Mouse (Mus musculus) limb, embryonic 14.5 days (tissue): Measurements from ENCODE around the gene Mmp15. TPM values are rescaled to one million over a fixed set of nuclear protein-coding genes. Genes with fewer than 3 reads are reported as not detected.
A peak's percentile ranks its signal among the peaks of the same experiment; 100 is the strongest.
"Not testable (repeated sequence)": the region's sequence is repeated elsewhere in the genome, so short reads cannot be mapped to it uniquely, and the experiment has no call there.

ENCODE experiments used
- ATAC-seq: fragments of 200-750 bp; cut with Nextera tagmentation; 2 replicates; pipeline ENCODE4 v1.8.0; 2017; ENCODE audit warnings: low read depth, moderate number of reproducible peaks, moderate TSS enrichment; ENCODE audit not compliant: low FRiP score
- DNase-seq: peaks from one replicate; pipeline ENCODE4 v3.0.0-alpha.2; 2015; ENCODE audit warnings: low spot score
- H3K27ac ChIP-seq: fragments of 300-500 bp; sonication (generic); replicated peaks from 2 replicates; pipeline ENCODE4 v1.5.1; 2014; ENCODE audit warnings: low read depth, mild to moderate bottlenecking, low read length, moderate library complexity, mixed read lengths
- H3K27me3 ChIP-seq: fragments of 300-500 bp; sonication (generic); 2 replicates; pipeline ENCODE4 v1.6.1; 2014; ENCODE audit warnings: low read length, mixed read lengths; ENCODE audit not compliant: control insufficient read depth, insufficient read depth
- H3K36me3 ChIP-seq: fragments of 300-500 bp; sonication (generic); 2 replicates; pipeline ENCODE4 v1.6.1; 2014; ENCODE audit warnings: mild to moderate bottlenecking, low read length, moderate library complexity, mixed read lengths; ENCODE audit not compliant: control insufficient read depth, insufficient read depth
- H3K4me1 ChIP-seq: fragments of 300-500 bp; sonication (generic); 2 replicates; pipeline ENCODE4 v1.6.1; 2014; ENCODE audit warnings: antibody characterized with exemption, low read length, mixed read lengths; ENCODE audit not compliant: control insufficient read depth, insufficient read depth
- H3K4me2 ChIP-seq: fragments of 300-500 bp; sonication (generic); replicated peaks from 2 replicates; pipeline ENCODE4 v1.6.1; 2014; ENCODE audit warnings: low read depth, mild to moderate bottlenecking, low read length, moderate library complexity; ENCODE audit not compliant: severe bottlenecking
- H3K4me3 ChIP-seq: fragments of 300-500 bp; sonication (generic); replicated peaks from 2 replicates; pipeline ENCODE4 v1.5.1; 2014; ENCODE audit warnings: low read length
- H3K9ac ChIP-seq: fragments of 300-500 bp; sonication (generic); 2 replicates; pipeline ENCODE4 v1.6.1; 2014; ENCODE audit warnings: mild to moderate bottlenecking, low read depth, low read length, moderate library complexity; ENCODE audit not compliant: severe bottlenecking
- H3K9me3 ChIP-seq: fragments of 300-500 bp; sonication (generic); 2 replicates; pipeline ENCODE4 v1.6.1; 2016; ENCODE audit warnings: low read length; ENCODE audit not compliant: control insufficient read depth
- POLR2A ChIP-seq: fragments of 200-500 bp; IDR thresholded peaks from 2 replicates; pipeline ENCODE4 v1.8.0; 2012; ENCODE audit warnings: inconsistent platforms, mild to moderate bottlenecking, moderate library complexity, borderline replicate concordance; ENCODE audit not compliant: insufficient read depth, insufficient read length; ENCODE audit errors: extremely low read depth
- WGBS: fragments of 180-500 bp; shearing (Covaris S2); extraction: QIAGEN DNeasy Blood & Tissue Kit; methylation state at CpG from one replicate; pipeline ENCODE4 v1.1.7; 2014; 5-methylcytosine and 5-hydroxymethylcytosine counted together
- polyA plus RNA-seq, 2 experiments: library from polyadenylated mRNA; depleted of rRNA in 1 of 2; stranded (reverse) in 1 of 2; unstranded in 1 of 2; fragments of >200 nt; fragmentation: Nextera tagmentation in 1 of 2; extraction: Ambion mirVana in 1 of 2; gene quantifications; 2 replicates each; pipeline versions ENCODE4 v1.2.1 to v1.2.3; 2012 to 2014

Mmp15 gene
- polyA plus RNA-seq, 2 experiments = 10.5 to 12.6 TPM

- H3K4me1 ChIP-seq = peaks cover 8% of the 10 kb centered on the region; the same call in 1 of the 2 replicates
- TF ChIP-seq POLR2A = no peak
- H3K27me3 ChIP-seq = no peaks in the 10 kb centered on the region
- H3K9ac ChIP-seq = no peak overlapping the region
- H3K36me3 ChIP-seq = 0 out of 2 replicates have a peak, but pooled peaks cover under 1% of the 10 kb centered on the region
- H3K27ac ChIP-seq = no peak overlapping the region
- ATAC-seq (no peak), DNase-seq (peak; percentile 21)
- 14% methylated on average over 7 of the region's 7 CpGs for WGBS
- H3K9me3 ChIP-seq = no peaks in the 10 kb centered on the region
- no peak overlapping the region for H3K4me2 ChIP-seq
- H3K4me3 ChIP-seq = no peak overlapping the region
Observed at GRCm38 (mm10) chr8:95377863-95378291, 25.8 kb downstream of the Mmp15 start.

- not testable (repeated sequence) for ATAC-seq, H3K27ac ChIP-seq, H3K9me3 ChIP-seq, H3K4me3 ChIP-seq, H3K4me2 ChIP-seq, H3K9ac ChIP-seq, H3K27me3 ChIP-seq, DNase-seq, H3K36me3 ChIP-seq, H3K4me1 ChIP-seq
- 96% methylated on average over 11 of the region's 11 CpGs for WGBS
Observed at GRCm38 (mm10) chr8:95378928-95379327, 26.9 kb downstream of the Mmp15 start.

GRCm38 (mm10) chr8:95380953-95381352, 28.9 kb downstream of the Mmp15 start:
- H3K9ac ChIP-seq = no peak overlapping the region
- no peak for TF ChIP-seq POLR2A

GRCm38 (mm10) chr8:95381595-95381994, 29.5 kb downstream of the Mmp15 start:
- TF ChIP-seq POLR2A = no peak
- 0 out of 2 replicates have a peak, but pooled peaks cover 4% of the 10 kb centered on the region for H3K9me3 ChIP-seq
- ATAC-seq = no peak
- no peaks in the 10 kb centered on the region for H3K36me3 ChIP-seq
- H3K9ac ChIP-seq = no peak overlapping the region
- WGBS = 80% methylated on average over 3 of the region's 3 CpGs
- peaks cover 8% of the 10 kb centered on the region; the same call in 1 of the 2 replicates for H3K4me1 ChIP-seq
- no peak overlapping the region for H3K4me2 ChIP-seq
- no peak overlapping the region for H3K27ac ChIP-seq
- no peaks in the 10 kb centered on the region for H3K27me3 ChIP-seq
- H3K4me3 ChIP-seq = no peak overlapping the region
- no peak for DNase-seq

More at GRCm38 (mm10) chr8:95380953-95381352, 28.9 kb downstream of the Mmp15 start:
- ATAC-seq = no peak
- Histone ChIP-seq H3K4me1 (peaks cover 8% of the 10 kb centered on the region; the same call in 1 of the 2 replicates), H3K4me2 (no peak overlapping the region), H3K4me3 (no peak overlapping the region), H3K9me3 (0 out of 2 replicates have a peak, but pooled peaks cover 4% of the 10 kb centered on the region), H3K27me3 (no peaks in the 10 kb centered on the region), H3K36me3 (no peaks in the 10 kb centered on the region), H3K27ac (no peak overlapping the region)
- no peak for DNase-seq

- Histone ChIP-seq H3K27ac (no peak overlapping the region), H3K9me3 (0 out of 2 replicates have a peak, but pooled peaks cover 4% of the 10 kb centered on the region), H3K4me3 (no peak overlapping the region), H3K4me1 (no peaks in the 10 kb centered on the region), H3K9ac (no peak overlapping the region), H3K36me3 (no peaks in the 10 kb centered on the region), H3K4me2 (no peak overlapping the region), H3K27me3 (no peaks in the 10 kb centered on the region)
- no peak for TF ChIP-seq POLR2A
- no peak for ATAC-seq
- no peak for DNase-seq
- 70% methylated on average over 3 of the region's 3 CpGs for WGBS
Observed at GRCm38 (mm10) chr8:95384501-95384900, 32.4 kb downstream of the Mmp15 start.

GRCm38 (mm10) chr8:95386037-95386436, 34.0 kb downstream of the Mmp15 start:
- Histone ChIP-seq H3K4me1 (no peaks in the 10 kb centered on the region), H3K9me3 (0 out of 2 replicates have a peak, but pooled peaks cover 4% of the 10 kb centered on the region), H3K36me3 (no peaks in the 10 kb centered on the region), H3K27me3 (no peaks in the 10 kb centered on the region), H3K4me2 (no peak overlapping the region), H3K9ac (no peak overlapping the region), H3K27ac (no peak overlapping the region), H3K4me3 (no peak overlapping the region)
- DNase-seq = no peak
- WGBS = 70% methylated on average over 5 of the region's 5 CpGs
- TF ChIP-seq POLR2A = no peak
- no peak for ATAC-seq
